Mouse (Mus musculus): ENCODE data around the gene Chac1. TPM values are rescaled to one million over a fixed set of nuclear protein-coding genes. Genes with fewer than 3 reads are reported as not detected.
A peak's percentile ranks its signal among the peaks of the same experiment; 100 is the strongest.

Chac1 gene
- polyA plus RNA-seq, 1 experiment, result 2.2 TPM

- H3K27me3 ChIP-seq (replicated peaks; ENCODE audit: control insufficient read depth, insufficient read depth, low read length), result no peaks in the 10 kb centered on the region
- DNase-seq, result no peak
- no peaks in the 10 kb centered on the region for H3K36me3 ChIP-seq (ENCODE audit: control insufficient read depth, insufficient read depth, low read length)
- no peak overlapping the region for H3K4me3 ChIP-seq (ENCODE audit: insufficient read depth, low read depth, low read length)
- H3K4me1 ChIP-seq (ENCODE audit: control insufficient read depth, insufficient read depth, low read length), result peaks cover under 1% of the 10 kb centered on the region; the same call in 1 of the 2 replicates
- no peak for TF ChIP-seq POLR2A (IDR thresholded peaks at IDR 0.05; ENCODE audit: low read depth, low read length)
- no peak for TF ChIP-seq CTCF (conservative IDR thresholded peaks at IDR 0.05; ENCODE audit: insufficient read depth, insufficient read length, low read depth, low read length)
- no peak overlapping the region for H3K27ac ChIP-seq (ENCODE audit: insufficient read depth, low read depth, low read length)
Observed at GRCm38 (mm10) chr2:119356310-119356709, 5.3 kb downstream of the Chac1 start.

GRCm38 (mm10) chr2:119356805-119357204 lies 5.8 kb downstream of the Chac1 start:
- DNase-seq, result no peak
- 92% methylated on average over 5 of the region's 5 CpGs for WGBS
- H3K27ac ChIP-seq (ENCODE audit: insufficient read depth, low read depth, low read length), result no peak overlapping the region
- no peaks in the 10 kb centered on the region; the same call in 1 of the 2 replicates for H3K4me1 ChIP-seq (ENCODE audit: control insufficient read depth, insufficient read depth, low read length)
- no peaks in the 10 kb centered on the region for H3K36me3 ChIP-seq (ENCODE audit: control insufficient read depth, insufficient read depth, low read length)
- no peak overlapping the region for H3K4me3 ChIP-seq (ENCODE audit: insufficient read depth, low read depth, low read length)
- H3K27me3 ChIP-seq (replicated peaks; ENCODE audit: control insufficient read depth, insufficient read depth, low read length), result no peaks in the 10 kb centered on the region
- TF ChIP-seq CTCF (conservative IDR thresholded peaks at IDR 0.05; ENCODE audit: insufficient read depth, insufficient read length, low read depth, low read length) (no peak), POLR2A (IDR thresholded peaks at IDR 0.05; ENCODE audit: low read depth, low read length) (no peak)

GRCm38 (mm10) chr2:119358249-119358648 lies 7.2 kb downstream of the Chac1 start:
- WGBS, result 69% methylated on average over 6 of the region's 6 CpGs
- DNase-seq, result peak; percentile 66

GRCm38 (mm10) chr2:119359721-119360291 lies 8.8 kb downstream of the Chac1 start:
- Histone ChIP-seq H3K27me3 (replicated peaks; ENCODE audit: control insufficient read depth, insufficient read depth, low read length) (no peaks in the 10 kb centered on the region), H3K4me1 (ENCODE audit: control insufficient read depth, insufficient read depth, low read length) (no peaks in the 10 kb centered on the region; the same call in 1 of the 2 replicates), H3K27ac (ENCODE audit: insufficient read depth, low read depth, low read length) (no peak overlapping the region), H3K4me3 (ENCODE audit: insufficient read depth, low read depth, low read length) (no peak overlapping the region), H3K36me3 (ENCODE audit: control insufficient read depth, insufficient read depth, low read length) (no peaks in the 10 kb centered on the region)
- TF ChIP-seq CTCF (conservative IDR thresholded peaks at IDR 0.05; ENCODE audit: insufficient read depth, insufficient read length, low read depth, low read length) (no peak), POLR2A (IDR thresholded peaks at IDR 0.05; ENCODE audit: low read depth, low read length) (no peak)
- DNase-seq, result no peak
- 73% methylated on average over 2 of the region's 2 CpGs for WGBS

More at GRCm38 (mm10) chr2:119358249-119358648, 7.2 kb downstream of the Chac1 start:
- Histone ChIP-seq H3K4me3 (ENCODE audit: insufficient read depth, low read depth, low read length) (no peak overlapping the region), H3K27me3 (replicated peaks; ENCODE audit: control insufficient read depth, insufficient read depth, low read length) (no peaks in the 10 kb centered on the region), H3K27ac (ENCODE audit: insufficient read depth, low read depth, low read length) (no peak overlapping the region), H3K36me3 (ENCODE audit: control insufficient read depth, insufficient read depth, low read length) (no peaks in the 10 kb centered on the region), H3K4me1 (ENCODE audit: control insufficient read depth, insufficient read depth, low read length) (no peaks in the 10 kb centered on the region; the same call in 1 of the 2 replicates)
- TF ChIP-seq CTCF (conservative IDR thresholded peaks at IDR 0.05; ENCODE audit: insufficient read depth, insufficient read length, low read depth, low read length) (no peak), POLR2A (IDR thresholded peaks at IDR 0.05; ENCODE audit: low read depth, low read length) (no peak)

GRCm38 (mm10) chr2:119364969-119365368 lies 13.9 kb downstream of the Chac1 start:
- H3K36me3 ChIP-seq (ENCODE audit: control insufficient read depth, insufficient read depth, low read length), result no peaks in the 10 kb centered on the region
- H3K4me3 ChIP-seq (ENCODE audit: insufficient read depth, low read depth, low read length), result no peak overlapping the region
- H3K27me3 ChIP-seq (replicated peaks; ENCODE audit: control insufficient read depth, insufficient read depth, low read length), result no peaks in the 10 kb centered on the region
- H3K27ac ChIP-seq (ENCODE audit: insufficient read depth, low read depth, low read length), result no peak overlapping the region
- H3K4me1 ChIP-seq (ENCODE audit: control insufficient read depth, insufficient read depth, low read length), result no peaks in the 10 kb centered on the region
- no peak for DNase-seq
- TF ChIP-seq POLR2A (IDR thresholded peaks at IDR 0.05; ENCODE audit: low read depth, low read length) (no peak), CTCF (conservative IDR thresholded peaks at IDR 0.05; ENCODE audit: insufficient read depth, insufficient read length, low read depth, low read length) (no peak)
- WGBS, result 83% methylated on average over 3 of the region's 3 CpGs

GRCm38 (mm10) chr2:119367346-119367745 lies 16.3 kb downstream of the Chac1 start:
- no peak for DNase-seq
- no peak overlapping the region for H3K4me3 ChIP-seq (ENCODE audit: insufficient read depth, low read depth, low read length)
- no peaks in the 10 kb centered on the region for H3K36me3 ChIP-seq (ENCODE audit: control insufficient read depth, insufficient read depth, low read length)
- no peak overlapping the region for H3K27ac ChIP-seq (ENCODE audit: insufficient read depth, low read depth, low read length)
- no peak for TF ChIP-seq POLR2A (IDR thresholded peaks at IDR 0.05; ENCODE audit: low read depth, low read length)
- TF ChIP-seq CTCF (conservative IDR thresholded peaks at IDR 0.05; ENCODE audit: insufficient read depth, insufficient read length, low read depth, low read length), result no peak
- H3K27me3 ChIP-seq (replicated peaks; ENCODE audit: control insufficient read depth, insufficient read depth, low read length), result no peaks in the 10 kb centered on the region
- WGBS, result 67% methylated on average over 3 of the region's 3 CpGs
- no peaks in the 10 kb centered on the region for H3K4me1 ChIP-seq (ENCODE audit: control insufficient read depth, insufficient read depth, low read length)

- Histone ChIP-seq H3K27ac (ENCODE audit: insufficient read depth, low read depth, low read length) (no peak overlapping the region), H3K36me3 (ENCODE audit: control insufficient read depth, insufficient read depth, low read length) (no peaks in the 10 kb centered on the region; the same call in 1 of the 2 replicates), H3K27me3 (replicated peaks; ENCODE audit: control insufficient read depth, insufficient read depth, low read length) (no peaks in the 10 kb centered on the region), H3K4me1 (ENCODE audit: control insufficient read depth, insufficient read depth, low read length) (no peaks in the 10 kb centered on the region), H3K4me3 (ENCODE audit: insufficient read depth, low read depth, low read length) (no peak overlapping the region)
- 95% methylated on average over 10 of the region's 10 CpGs for WGBS
- peak; percentile 21 for DNase-seq
- no peak for TF ChIP-seq POLR2A (IDR thresholded peaks at IDR 0.05; ENCODE audit: low read depth, low read length)
- TF ChIP-seq CTCF (conservative IDR thresholded peaks at IDR 0.05; ENCODE audit: insufficient read depth, insufficient read length, low read depth, low read length), result no peak
Observed at GRCm38 (mm10) chr2:119370116-119370515, 19.1 kb downstream of the Chac1 start.
